8 mouse cellular contexts compared by ENCODE assay signal in genomic region chr5:115010577-115011216, GRCm38 (mm10). TPM values are rescaled to one million over a fixed set of nuclear protein-coding genes. Genes with fewer than 3 reads are reported as not detected.
DNase-seq lines count a peak whose midpoint lies in the region; ATAC-seq lines count a peak whose summit lies in the region.

Gene Sppl3 (plus strand): TSS chr5:115011137.

- H3K9ac ChIP-seq in hindbrain, embryonic 12.5 days = peak within 1 kb of the TSS; percentile 98

- ATAC-seq in hindbrain, embryonic 12.5 days (ENCODE audit: low FRiP score) = peak; percentile 93

- peak; percentile 95 for DNase-seq in Muller cell, postnatal 12 days (ENCODE audit: inconsistent ontology term)
- peak; percentile 92 for DNase-seq in cerebellum, adult 9-11 months
- DNase-seq in frontal cortex, postnatal 10 days (ENCODE audit: low spot score in 2 of 2) = peak; percentile 88 to 93
- DNase-seq in layer of hippocampus, postnatal 14 days (ENCODE audit: low spot score in 2 of 2) = peak; percentile 92 to 94
- DNase-seq in lung, postnatal 14 days = peak; percentile 96
- peak; percentile 85 for DNase-seq in retina, adult 2 months (ENCODE audit: low read depth, low spot score)
- peak; percentile 96 to 97 for DNase-seq in thymus, postnatal 36 days

- peak within 1 kb of the TSS; percentile 93 for H3K27ac ChIP-seq in hindbrain, embryonic 12.5 days

- H3K4me2 ChIP-seq in hindbrain, embryonic 12.5 days (replicated peaks) = peak within 1 kb of the TSS; percentile 97

- WGBS in hindbrain, embryonic 12.5 days = 1% methylated on average over 41 of the region's 65 CpGs

- no peaks in the 10 kb centered on the region for H3K27me3 ChIP-seq in hindbrain, embryonic 12.5 days

- peaks cover 30% of the 10 kb centered on the region for H3K4me1 ChIP-seq in hindbrain, embryonic 12.5 days

- H3K4me3 ChIP-seq in hindbrain, embryonic 12.5 days = peak within 1 kb of the TSS; percentile 98

- H3K9me3 ChIP-seq in hindbrain, embryonic 12.5 days (replicated peaks) = no peaks in the 10 kb centered on the region

- no peaks in the 10 kb centered on the region for H3K36me3 ChIP-seq in hindbrain, embryonic 12.5 days

RNA-seq across cellular contexts. Expression of gene Sppl3, which starts in this region (rescaled TPM):
- polyA plus RNA-seq in hindbrain, embryonic 12.5 days (2016; fragmentation: Nextera tagmentation; extraction: Ambion mirVana) = 27.5 and 31.1 TPM in 2 replicates
- 10 to 100 TPM; 89.6 to 90.5 TPM for total RNA-seq in layer of hippocampus, postnatal 14 days (2021)

Comparison
In these comparisons a context has a peak if more than half of its experiments do, and no peak if none do; other contexts are left out.
1. Peak in every context shown above with its lines: DNase-seq, ATAC-seq, H3K4me3 ChIP-seq and H3K27ac ChIP-seq.